Mouse (Mus musculus): ENCODE data around the gene Gm49368.

GRCm38 (mm10) chr7:128166391-128166790 lies 103.9 kb downstream of the Gm49368 start:
- TF ChIP-seq CTCF (IDR thresholded peaks at IDR 0.05; ENCODE audit: extremely low read depth, insufficient read depth, low read length) (no peak), POLR2A (IDR thresholded peaks at IDR 0.05; ENCODE audit: extremely low read depth, insufficient read depth, low read length) (no peak)
